Mouse (Mus musculus) embryonic facial prominence, embryonic 15.5 days (tissue): ENCODE data around the gene Pet100. TPM values are rescaled to one million over a fixed set of nuclear protein-coding genes. Genes with fewer than 3 reads are reported as not detected.
"Not testable (repeated sequence)": the region's sequence is repeated elsewhere in the genome, so short reads cannot be mapped to it uniquely, and the experiment has no call there.

Experiments
- ATAC-seq: fragments of 200-750 bp; cut with Nextera tagmentation; 2 replicates; pipeline ENCODE4 v1.8.0; 2017; ENCODE audit warnings: low read depth, moderate TSS enrichment; ENCODE audit not compliant: insufficient number of reproducible peaks, low FRiP score, low TSS enrichment
- H3K27ac ChIP-seq: fragments of 300-500 bp; sonication (generic); replicated peaks from 2 replicates; pipeline ENCODE4 v1.5.1; 2015; ENCODE audit warnings: mild to moderate bottlenecking, inconsistent platforms
- H3K27me3 ChIP-seq: fragments of 300-500 bp; sonication (generic); 2 replicates; pipeline ENCODE4 v1.6.1; 2015; ENCODE audit warnings: inconsistent platforms
- H3K36me3 ChIP-seq: fragments of 300-500 bp; sonication (generic); 2 replicates; pipeline ENCODE4 v1.6.1; 2015; ENCODE audit warnings: mild to moderate bottlenecking, inconsistent platforms
- H3K4me1 ChIP-seq: fragments of 300-500 bp; sonication (generic); 2 replicates; pipeline ENCODE4 v1.6.1; 2015; ENCODE audit warnings: inconsistent platforms
- H3K4me2 ChIP-seq: fragments of 300-500 bp; sonication (generic); replicated peaks from 2 replicates; pipeline ENCODE4 v1.6.1; 2015; ENCODE audit warnings: mild to moderate bottlenecking, inconsistent platforms
- H3K4me3 ChIP-seq: fragments of 300-500 bp; sonication (generic); replicated peaks from 2 replicates; pipeline ENCODE4 v1.5.1; 2015; ENCODE audit warnings: mild to moderate bottlenecking, inconsistent platforms
- H3K9ac ChIP-seq: fragments of 300-500 bp; sonication (generic); 2 replicates; pipeline ENCODE4 v1.6.1; 2015; ENCODE audit warnings: inconsistent platforms
- H3K9me3 ChIP-seq: fragments of 300-500 bp; sonication (generic); replicated peaks from 2 replicates; pipeline ENCODE4 v1.6.1; 2016; ENCODE audit warnings: inconsistent platforms
- WGBS: fragments of 180-500 bp; shearing (Covaris S2); methylation state at CpG from one replicate; pipeline ENCODE4 v1.1.7; 2015; 5-methylcytosine and 5-hydroxymethylcytosine counted together
- polyA plus RNA-seq: library from polyadenylated mRNA; unstranded; fragments of >200 nt; fragmentation: Nextera tagmentation; extraction: Ambion mirVana; gene quantifications from 2 replicates; pipeline ENCODE4 v1.2.1, GENCODE M21; 2015

The Pet100 gene
- 103 and 116 TPM in 2 replicates for polyA plus RNA-seq

GRCm38 (mm10) chr8:3621199-3621970 is at the start of gene Pet100, which contains the start of gene Xab2:
TSS of gene Pet100 (plus strand) at chr8:3621548.
TSS of gene Xab2 (minus strand) at chr8:3621316.
- no peaks in the 10 kb centered on the region for H3K9me3 ChIP-seq
- H3K9ac ChIP-seq, result peak within 1 kb of the TSS; percentile 69
- no peak within 1 kb of the TSS for H3K27ac ChIP-seq
- peak within 1 kb of the TSS; percentile 72 for H3K4me3 ChIP-seq
- under 1% methylated on average over 37 of the region's 37 CpGs for whole genome bisulfite sequencing
- H3K27me3 ChIP-seq, result no peaks in the 10 kb centered on the region
- H3K36me3 ChIP-seq, result peaks cover 17% of the 10 kb centered on the region
- H3K4me2 ChIP-seq, result peak within 1 kb of the TSS; percentile 81
- H3K4me1 ChIP-seq, result peaks cover 19% of the 10 kb centered on the region
- ATAC-seq, result peak; percentile 97

- Histone ChIP-seq H3K9ac (no peak overlapping the region), H3K4me1 (0 out of 2 replicates have a peak, but pooled peaks cover 3% of the 10 kb centered on the region), H3K9me3 (no peaks in the 10 kb centered on the region), H3K36me3 (no peaks in the 10 kb centered on the region), H3K4me2 (no peak overlapping the region), H3K27ac (no peak overlapping the region), H3K27me3 (no peaks in the 10 kb centered on the region), H3K4me3 (no peak overlapping the region)
- ATAC-seq, result no peak
- 88% methylated on average over 3 of the region's 3 CpGs for WGBS
Measured at GRCm38 (mm10) chr8:3574546-3574945, 46.8 kb upstream of the Pet100 start.

GRCm38 (mm10) chr8:3576211-3576960 is 45.0 kb upstream of the Pet100 start:
- H3K27me3 ChIP-seq, result no peaks in the 10 kb centered on the region
- 0 out of 2 replicates have a peak, but pooled peaks cover 3% of the 10 kb centered on the region for H3K4me1 ChIP-seq
- no peak overlapping the region for H3K9ac ChIP-seq
- 0 out of 2 replicates have a peak overlapping the region, but pooled peaks have one; percentile 13 for H3K27ac ChIP-seq
- ATAC-seq, result no peak
- no peak overlapping the region for H3K4me3 ChIP-seq
- WGBS, result 64% methylated on average over 15 of the region's 15 CpGs
- H3K4me2 ChIP-seq, result no peak overlapping the region
- H3K9me3 ChIP-seq, result no peaks in the 10 kb centered on the region
- H3K36me3 ChIP-seq, result no peaks in the 10 kb centered on the region

DNA sequence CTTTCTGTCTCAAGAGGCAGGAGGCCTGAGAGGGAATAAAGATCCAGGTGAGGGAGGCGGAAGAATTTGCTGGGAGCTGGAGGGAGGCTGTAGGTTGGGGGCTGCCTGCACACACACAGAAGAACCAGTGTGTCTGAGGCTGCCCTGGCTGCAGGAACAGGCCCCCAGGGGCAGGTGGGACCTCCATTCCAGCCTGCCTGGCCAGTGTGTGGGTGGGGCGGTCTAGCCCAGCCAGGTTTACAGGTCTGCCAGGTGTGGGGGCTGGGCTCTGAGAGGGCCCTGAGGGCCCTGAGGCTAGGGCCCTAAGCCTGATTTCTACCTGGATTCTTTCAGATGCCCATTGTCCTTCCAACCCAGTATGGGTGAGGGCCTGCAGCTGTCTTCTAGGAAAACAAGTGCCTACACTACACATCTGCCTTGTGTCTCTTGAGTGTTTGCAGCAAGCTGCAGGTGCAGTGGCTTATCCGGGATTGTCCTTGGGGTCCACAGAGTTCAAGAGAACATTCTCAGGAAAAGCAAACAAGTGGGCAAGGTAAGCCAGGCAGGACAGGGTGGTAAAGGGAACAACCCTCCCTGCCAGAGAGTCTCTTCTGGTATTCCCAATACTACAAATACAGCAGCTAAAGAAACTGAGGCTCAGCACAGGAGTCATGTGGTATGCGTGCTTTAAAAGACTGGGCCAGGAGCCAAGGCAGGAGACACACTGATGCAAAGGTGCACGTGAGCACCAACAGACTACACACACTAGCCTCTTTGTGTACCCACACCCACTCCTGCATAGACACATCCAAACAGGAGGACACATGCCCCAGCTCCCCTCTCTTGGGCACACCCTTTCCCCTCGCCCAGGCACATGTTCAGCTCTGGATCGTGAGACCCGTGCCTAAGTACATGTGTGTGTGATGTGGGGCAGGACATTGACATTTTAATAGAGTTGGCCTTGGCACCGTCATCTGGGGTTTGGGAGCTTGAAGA is 41.7 kb upstream of the Pet100 start:
- H3K4me1 ChIP-seq, result 0 out of 2 replicates have a peak, but pooled peaks cover 3% of the 10 kb centered on the region
- H3K9ac ChIP-seq, result no peak overlapping the region
- H3K9me3 ChIP-seq, result no peaks in the 10 kb centered on the region
- H3K4me2 ChIP-seq, result no peak overlapping the region
- no peaks in the 10 kb centered on the region for H3K36me3 ChIP-seq
- no peaks in the 10 kb centered on the region for H3K27me3 ChIP-seq
- 57% methylated on average over 9 of the region's 9 CpGs for WGBS
- peak overlapping the region; percentile 70 for H3K27ac ChIP-seq
- H3K4me3 ChIP-seq, result no peak overlapping the region
- ATAC-seq, result peak; percentile 56; the same call in 1 of the 2 replicates

DNA sequence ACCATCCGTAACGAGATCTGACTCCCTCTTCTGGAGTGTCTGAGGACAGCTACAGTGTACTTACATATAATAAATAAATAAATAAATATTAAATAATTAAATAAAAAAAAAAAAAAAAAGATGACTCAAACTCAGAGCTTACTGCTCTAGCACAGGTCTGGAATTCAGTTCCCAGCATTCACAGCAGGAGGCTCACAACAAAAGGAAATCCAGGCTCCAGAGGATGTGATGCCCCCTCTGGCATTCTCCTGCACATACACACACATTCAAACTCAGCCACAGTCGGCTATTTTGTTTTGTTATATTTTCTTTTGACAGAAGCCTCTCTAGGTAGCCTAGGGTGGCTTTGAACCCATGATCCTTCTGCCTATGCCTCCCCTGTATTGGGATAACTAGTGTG is 39.4 kb upstream of the Pet100 start:
- not testable (repeated sequence) for H3K27me3 ChIP-seq, H3K4me3 ChIP-seq, ATAC-seq, H3K9ac ChIP-seq, H3K4me2 ChIP-seq, H3K36me3 ChIP-seq, H3K27ac ChIP-seq, H3K4me1 ChIP-seq, H3K9me3 ChIP-seq
- 78% methylated on average over 1 of the region's 3 CpGs for WGBS

- no peak overlapping the region for H3K4me3 ChIP-seq
- no peak overlapping the region for H3K27ac ChIP-seq
- no peaks in the 10 kb centered on the region for H3K9me3 ChIP-seq
- no peak overlapping the region for H3K4me2 ChIP-seq
- H3K36me3 ChIP-seq, result no peaks in the 10 kb centered on the region
- H3K9ac ChIP-seq, result no peak overlapping the region
- WGBS, result 86% methylated on average over 2 of the region's 2 CpGs
- peaks cover 15% of the 10 kb centered on the region for H3K4me1 ChIP-seq
- no peak for ATAC-seq
- peaks cover 4% of the 10 kb centered on the region for H3K27me3 ChIP-seq
Measured at GRCm38 (mm10) chr8:3586452-3586851, 34.9 kb upstream of the Pet100 start.

GRCm38 (mm10) chr8:3586993-3587390 is 34.4 kb upstream of the Pet100 start, which contains the start of gene Camsap3:
TSS of gene Camsap3 (plus strand) at chr8:3587293.
- peaks cover 15% of the 10 kb centered on the region for H3K4me1 ChIP-seq
- H3K9ac ChIP-seq, result peak within 1 kb of the TSS; percentile 65
- H3K4me2 ChIP-seq, result peak within 1 kb of the TSS; percentile 93
- no peak for ATAC-seq
- no peaks in the 10 kb centered on the region for H3K9me3 ChIP-seq
- H3K36me3 ChIP-seq, result no peaks in the 10 kb centered on the region
- WGBS, result 5% methylated on average over 7 of the region's 7 CpGs
- peak within 1 kb of the TSS; percentile 71 for H3K4me3 ChIP-seq
- peaks cover 4% of the 10 kb centered on the region for H3K27me3 ChIP-seq
- peak within 1 kb of the TSS; percentile 83 for H3K27ac ChIP-seq

GRCm38 (mm10) chr8:3587391-3588257 is 33.7 kb upstream of the Pet100 start:
- Histone ChIP-seq H3K27me3 (peaks cover 4% of the 10 kb centered on the region), H3K9ac (peak overlapping the region; percentile 65), H3K27ac (peak overlapping the region; percentile 83), H3K9me3 (no peaks in the 10 kb centered on the region), H3K4me3 (peak overlapping the region; percentile 71), H3K4me1 (peaks cover 15% of the 10 kb centered on the region), H3K4me2 (peak overlapping the region; percentile 93), H3K36me3 (no peaks in the 10 kb centered on the region)
- under 1% methylated on average over 77 of the region's 77 CpGs for WGBS
- ATAC-seq, result peak; percentile 77

GRCm38 (mm10) chr8:3588258-3588633 is 33.1 kb upstream of the Pet100 start:
- Histone ChIP-seq H3K36me3 (no peaks in the 10 kb centered on the region), H3K9ac (peak overlapping the region; percentile 65), H3K27ac (peak overlapping the region; percentile 83), H3K27me3 (peaks cover 4% of the 10 kb centered on the region), H3K9me3 (no peaks in the 10 kb centered on the region), H3K4me2 (peak overlapping the region; percentile 93), H3K4me1 (peaks cover 15% of the 10 kb centered on the region), H3K4me3 (peak overlapping the region; percentile 71)
- WGBS, result 1% methylated on average over 11 of the region's 11 CpGs
- ATAC-seq, result 0 out of 2 replicates have a peak, but pooled peaks have one; percentile 17

DNA sequence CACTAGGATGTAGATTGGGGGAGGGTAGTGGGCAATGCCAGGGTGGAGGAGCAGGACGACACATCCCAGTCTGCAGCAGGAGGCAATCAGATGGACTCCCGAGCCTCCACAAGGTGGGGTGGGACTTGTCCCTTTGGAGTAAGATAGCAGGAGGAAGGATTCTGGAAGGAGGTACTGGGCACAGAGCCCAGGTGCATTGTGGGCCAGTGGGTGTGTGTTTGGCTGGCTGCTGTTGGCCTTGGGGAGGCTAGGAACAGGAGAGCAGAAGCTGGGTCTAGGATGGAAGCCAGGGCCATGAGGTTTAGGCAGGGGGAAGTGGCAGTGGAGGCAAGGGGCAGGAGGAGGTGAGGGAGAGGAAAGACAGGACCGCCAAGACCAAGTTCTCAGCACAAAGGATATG is 27.9 kb upstream of the Pet100 start:
- H3K27ac ChIP-seq, result no peak overlapping the region
- H3K9ac ChIP-seq, result no peak overlapping the region

More for the DNA sequence above, 27.9 kb upstream of the Pet100 start:
- Histone ChIP-seq H3K4me1 (peaks cover 8% of the 10 kb centered on the region; the same call in 1 of the 2 replicates), H3K4me2 (no peak overlapping the region), H3K36me3 (no peaks in the 10 kb centered on the region), H3K4me3 (no peak overlapping the region), H3K9me3 (no peaks in the 10 kb centered on the region), H3K27me3 (no peaks in the 10 kb centered on the region)
- 63% methylated on average over 3 of the region's 3 CpGs for WGBS
- no peak for ATAC-seq
